In genomic region chr15:16933137-16933677, GRCm38 (mm10) we compare ENCODE assay signal across 17 mouse cellular contexts.
"Had no signal": no experiment of that assay in that cellular context is flagged by ENCODE, and none has a peak within 500 bp of the region (broad histone marks: within the 10 kb centered on the region; RNA-seq: fewer than 3 reads in every experiment).

No protein-coding gene starts in this region.

- H3K9me3 ChIP-seq: lung, embryonic 15.5 days; megakaryocyte, embryonic 14.5 days; midbrain, embryonic 13.5 days; midbrain, embryonic 15.5 days; neural tube, embryonic 12.5 days; stomach, embryonic 15.5 days had no signal

- H3K9ac ChIP-seq: lung, embryonic 15.5 days; midbrain, embryonic 13.5 days; midbrain, embryonic 15.5 days; neural tube, embryonic 12.5 days; stomach, embryonic 15.5 days had no signal

- DNase-seq: lung, adult 2 months; lung, postnatal 14 days; lung, postnatal 36 days; right cerebral cortex, postnatal 14 days; thymus, adult 2 months; thymus, postnatal 25 days; thymus, postnatal 4 days had no signal

- H3K4me2 ChIP-seq: lung, embryonic 15.5 days; midbrain, embryonic 11.5 days; midbrain, embryonic 13.5 days; midbrain, embryonic 15.5 days; neural tube, embryonic 12.5 days; stomach, embryonic 15.5 days had no signal

- H3K27ac ChIP-seq: lung, embryonic 15.5 days; macrophage; midbrain, embryonic 13.5 days; midbrain, embryonic 15.5 days; neural tube, embryonic 12.5 days; stomach, embryonic 15.5 days; stomach, postnatal 0 days had no signal

- H3K36me3 ChIP-seq: lung, embryonic 15.5 days; midbrain, embryonic 13.5 days; midbrain, embryonic 15.5 days; neural tube, embryonic 12.5 days; stomach, embryonic 15.5 days had no signal

- H3K27me3 ChIP-seq: lung, embryonic 15.5 days; megakaryocyte, embryonic 14.5 days; midbrain, embryonic 13.5 days; midbrain, embryonic 15.5 days; neural tube, embryonic 12.5 days; stomach, embryonic 15.5 days had no signal

- H3K4me1 ChIP-seq: lung, embryonic 15.5 days; megakaryocyte, embryonic 14.5 days; midbrain, embryonic 13.5 days; midbrain, embryonic 15.5 days; neural tube, embryonic 12.5 days; stomach, embryonic 15.5 days had no signal

- ATAC-seq: lung, postnatal 0 days; midbrain, embryonic 13.5 days; midbrain, embryonic 15.5 days had no signal

- H3K4me3 ChIP-seq: lung, embryonic 15.5 days; megakaryocyte, embryonic 14.5 days; midbrain, embryonic 13.5 days; midbrain, embryonic 15.5 days; neural tube, embryonic 12.5 days; stomach, embryonic 15.5 days had no signal
